Mouse (Mus musculus) spleen, adult 2 months (tissue): ENCODE measurements around the gene Hecw1.

ENCODE experiments used
- CTCF ChIP-seq: fragments of 200-500 bp; IDR thresholded peaks from 2 replicates; pipeline ENCODE4 v1.5.1; 2011; ENCODE audit warnings: mild to moderate bottlenecking, inconsistent platforms; ENCODE audit not compliant: insufficient read depth, insufficient read length, insufficient replicate concordance; ENCODE audit errors: extremely low read depth
- POLR2A ChIP-seq: fragments of 200-500 bp; IDR thresholded peaks from 2 replicates; pipeline ENCODE4 v1.6.1; 2011; ENCODE audit warnings: low read depth, low read length, inconsistent platforms

DNA sequence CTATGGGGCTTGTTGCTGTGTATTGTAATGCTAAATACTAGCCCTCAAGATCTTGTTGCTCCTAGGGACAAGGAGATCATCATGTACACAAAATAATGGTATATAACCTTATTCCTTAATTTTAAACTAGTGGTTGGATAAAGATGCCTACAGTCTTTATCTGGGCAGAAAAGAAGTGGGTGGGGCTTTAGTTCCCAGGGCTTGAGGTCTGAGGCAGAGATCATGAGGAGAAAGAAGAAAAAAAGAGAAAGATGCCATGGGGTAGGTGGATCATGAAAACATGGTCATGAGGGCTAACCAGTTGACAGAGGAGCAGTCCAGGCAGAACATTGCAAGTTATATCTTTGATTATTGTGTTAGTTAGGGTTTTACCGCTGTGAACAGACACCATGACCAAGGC is 195.8 kb downstream of the Hecw1 start:
- TF ChIP-seq CTCF (no peak), POLR2A (no peak)
